Mouse (Mus musculus): ENCODE measurements around the gene Hoxb6. TPM values are rescaled to one million over a fixed set of nuclear protein-coding genes. Genes with fewer than 3 reads are reported as not detected.

The Hoxb6 gene
- polyA plus RNA-seq, 1 experiment from 2014 or later, result 11.6 TPM

DNA sequence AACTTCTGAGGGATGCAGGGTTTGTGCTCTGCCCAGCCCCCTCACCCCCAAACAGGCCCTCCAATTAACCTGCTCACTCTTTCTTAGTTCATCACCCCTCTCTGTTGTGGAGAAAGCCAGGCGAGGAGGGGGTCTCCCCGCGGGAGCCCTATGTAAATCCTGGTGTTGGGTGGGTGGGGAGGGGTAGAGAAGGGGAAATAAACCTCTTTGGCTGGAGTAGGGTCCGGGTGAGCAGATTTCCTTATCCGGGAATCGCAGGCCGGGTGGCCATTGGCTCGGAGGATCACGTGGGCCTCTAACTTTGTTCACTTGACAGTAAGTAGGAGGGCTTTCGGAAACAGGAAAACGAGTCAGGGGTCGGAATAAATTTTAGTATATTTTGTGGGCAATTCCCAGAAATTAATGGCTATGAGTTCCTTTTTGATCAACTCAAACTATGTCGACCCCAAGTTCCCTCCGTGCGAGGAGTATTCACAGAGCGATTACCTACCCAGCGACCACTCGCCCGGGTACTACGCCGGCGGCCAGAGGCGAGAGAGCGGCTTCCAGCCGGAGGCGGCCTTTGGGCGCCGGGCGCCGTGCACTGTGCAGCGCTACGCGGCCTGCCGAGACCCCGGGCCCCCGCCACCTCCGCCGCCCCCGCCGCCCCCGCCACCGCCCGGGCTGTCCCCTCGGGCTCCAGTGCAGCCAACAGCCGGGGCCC is 26.2 kb downstream of the Hoxb6 start:
- Histone ChIP-seq H3K4me3 (ENCODE audit: low read length) (peak overlapping the region; percentile 62), H3K9ac (ENCODE audit: low read length) (peak overlapping the region; percentile 87), H3K36me3 (ENCODE audit: control insufficient read depth, insufficient read depth, low read length) (no peaks in the 10 kb centered on the region), H3K9me3 (ENCODE audit: control insufficient read depth, low read length) (no peaks in the 10 kb centered on the region), H3K27ac (ENCODE audit: low read length) (peak overlapping the region; percentile 97), H3K4me2 (ENCODE audit: low read depth, low read length) (peak overlapping the region; percentile 79), H3K27me3 (ENCODE audit: control insufficient read depth, insufficient read depth, low read depth, low read length) (peaks cover 32% of the 10 kb centered on the region), H3K4me1 (replicated peaks; ENCODE audit: control insufficient read depth, insufficient read depth, low read length) (no peaks in the 10 kb centered on the region)
- peak; percentile 84 for ATAC-seq (ENCODE audit: low read depth)
- WGBS, result 0% methylated on average over 39 of the region's 45 CpGs

DNA sequence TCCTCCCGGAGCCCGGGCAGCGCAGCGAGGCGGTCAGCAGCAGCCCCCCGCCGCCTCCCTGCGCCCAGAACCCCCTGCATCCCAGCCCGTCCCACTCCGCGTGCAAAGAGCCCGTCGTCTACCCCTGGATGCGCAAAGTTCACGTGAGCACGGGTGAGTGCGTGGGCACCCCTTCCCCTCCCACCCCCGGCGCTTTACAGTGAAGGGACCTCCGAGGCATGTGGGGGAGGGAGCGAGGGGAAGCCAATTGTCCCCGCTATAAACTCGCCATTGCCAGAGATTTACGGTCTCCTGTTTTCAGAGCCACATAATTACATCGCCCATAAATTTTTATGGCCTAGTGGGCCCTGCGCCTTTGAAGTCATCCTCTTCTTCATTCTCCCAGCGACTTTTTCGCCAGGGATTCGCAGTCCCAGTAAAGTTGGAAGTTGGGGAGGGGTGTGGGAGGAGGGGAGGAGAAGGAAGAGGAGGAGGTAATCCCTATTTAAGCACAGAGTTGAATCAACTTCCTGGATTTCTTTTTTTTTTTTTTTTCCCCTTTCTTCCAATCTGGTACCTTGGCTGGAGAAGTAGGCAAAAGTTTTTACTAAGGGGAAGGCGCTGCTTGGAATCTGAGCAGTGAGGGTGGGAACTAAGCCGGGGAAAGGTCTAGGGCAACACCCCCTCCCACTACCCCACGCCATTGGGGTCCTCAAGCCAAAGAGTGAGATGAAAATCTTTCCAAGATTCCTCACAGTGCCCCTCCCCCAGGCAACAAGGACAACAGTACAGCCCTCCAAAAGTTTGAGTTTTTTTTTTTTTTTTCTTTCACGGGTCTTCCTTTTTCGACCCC is 27.0 kb downstream of the Hoxb6 start:
- H3K9ac ChIP-seq (ENCODE audit: low read length), result peak overlapping the region; percentile 87

DNA sequence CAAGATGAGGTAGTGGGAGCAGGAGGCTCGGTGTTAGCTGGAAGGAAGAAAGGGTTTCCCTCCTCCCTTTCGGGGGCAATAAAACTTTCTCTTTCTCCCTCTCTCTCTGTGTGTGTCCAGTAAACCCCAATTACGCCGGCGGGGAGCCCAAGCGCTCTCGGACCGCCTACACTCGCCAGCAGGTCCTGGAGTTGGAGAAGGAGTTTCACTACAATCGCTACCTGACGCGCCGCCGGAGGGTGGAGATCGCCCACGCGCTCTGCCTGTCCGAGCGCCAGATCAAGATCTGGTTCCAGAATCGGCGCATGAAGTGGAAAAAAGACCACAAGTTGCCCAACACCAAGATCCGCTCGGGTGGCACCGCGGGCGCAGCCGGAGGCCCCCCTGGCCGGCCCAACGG is 27.6 kb downstream of the Hoxb6 start:
- H3K9ac ChIP-seq (ENCODE audit: low read length), result peak overlapping the region; percentile 87
- H3K27me3 ChIP-seq (ENCODE audit: control insufficient read depth, insufficient read depth, low read depth, low read length), result peaks cover 26% of the 10 kb centered on the region
- peak; percentile 10 for ATAC-seq (ENCODE audit: low read depth)
- no peaks in the 10 kb centered on the region for H3K9me3 ChIP-seq (ENCODE audit: control insufficient read depth, low read length)
- H3K27ac ChIP-seq (ENCODE audit: low read length), result peak overlapping the region; percentile 97
- H3K4me1 ChIP-seq (replicated peaks; ENCODE audit: control insufficient read depth, insufficient read depth, low read length), result no peaks in the 10 kb centered on the region
- peak overlapping the region; percentile 79 for H3K4me2 ChIP-seq (ENCODE audit: low read depth, low read length)
- H3K4me3 ChIP-seq (ENCODE audit: low read length), result peak overlapping the region; percentile 62
- H3K36me3 ChIP-seq (ENCODE audit: control insufficient read depth, insufficient read depth, low read length), result no peaks in the 10 kb centered on the region
- 0% methylated on average over 29 of the region's 29 CpGs for WGBS

More for the DNA sequence above, 27.0 kb downstream of the Hoxb6 start:
- H3K4me2 ChIP-seq (ENCODE audit: low read depth, low read length), result peak overlapping the region; percentile 79
- peak overlapping the region; percentile 97 for H3K27ac ChIP-seq (ENCODE audit: low read length)
- H3K4me3 ChIP-seq (ENCODE audit: low read length), result peak overlapping the region; percentile 62
- no peaks in the 10 kb centered on the region for H3K36me3 ChIP-seq (ENCODE audit: control insufficient read depth, insufficient read depth, low read length)
- H3K27me3 ChIP-seq (ENCODE audit: control insufficient read depth, insufficient read depth, low read depth, low read length), result peaks cover 28% of the 10 kb centered on the region
- H3K9me3 ChIP-seq (ENCODE audit: control insufficient read depth, low read length), result no peaks in the 10 kb centered on the region
- WGBS, result under 1% methylated on average over 28 of the region's 34 CpGs
- H3K4me1 ChIP-seq (replicated peaks; ENCODE audit: control insufficient read depth, insufficient read depth, low read length), result no peaks in the 10 kb centered on the region
- peak; percentile 72 for ATAC-seq (ENCODE audit: low read depth)

DNA sequence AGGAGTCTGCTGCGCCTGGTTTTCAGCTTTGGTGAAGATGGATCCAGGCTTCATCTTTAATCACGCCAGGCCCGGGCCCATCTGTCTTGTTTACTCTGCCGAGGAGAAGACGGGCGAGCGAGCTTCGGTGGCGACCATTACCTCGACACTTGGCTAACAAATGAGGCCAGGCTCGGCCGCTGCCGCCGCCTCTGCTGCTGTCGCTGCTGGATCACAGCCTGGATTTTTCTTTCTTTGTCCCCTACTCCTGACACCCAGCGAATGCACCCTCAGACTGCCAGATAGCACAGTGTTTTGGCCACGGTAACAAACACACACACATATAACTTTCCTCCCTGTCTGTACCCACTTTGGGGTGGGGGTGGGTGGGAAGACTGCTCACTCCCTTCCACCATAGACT is 28.4 kb downstream of the Hoxb6 start:
- H3K4me1 ChIP-seq (replicated peaks; ENCODE audit: control insufficient read depth, insufficient read depth, low read length), result no peaks in the 10 kb centered on the region
- no peaks in the 10 kb centered on the region for H3K36me3 ChIP-seq (ENCODE audit: control insufficient read depth, insufficient read depth, low read length)
- H3K9ac ChIP-seq (ENCODE audit: low read length), result peak overlapping the region; percentile 87
- ATAC-seq (ENCODE audit: low read depth), result no peak
- H3K4me3 ChIP-seq (ENCODE audit: low read length), result peak overlapping the region; percentile 62
- WGBS, result 14% methylated on average over 17 of the region's 17 CpGs
- H3K27me3 ChIP-seq (ENCODE audit: control insufficient read depth, insufficient read depth, low read depth, low read length), result peaks cover 18% of the 10 kb centered on the region
- H3K9me3 ChIP-seq (ENCODE audit: control insufficient read depth, low read length), result no peaks in the 10 kb centered on the region
- peak overlapping the region; percentile 97 for H3K27ac ChIP-seq (ENCODE audit: low read length)
- H3K4me2 ChIP-seq (ENCODE audit: low read depth, low read length), result peak overlapping the region; percentile 79

DNA sequence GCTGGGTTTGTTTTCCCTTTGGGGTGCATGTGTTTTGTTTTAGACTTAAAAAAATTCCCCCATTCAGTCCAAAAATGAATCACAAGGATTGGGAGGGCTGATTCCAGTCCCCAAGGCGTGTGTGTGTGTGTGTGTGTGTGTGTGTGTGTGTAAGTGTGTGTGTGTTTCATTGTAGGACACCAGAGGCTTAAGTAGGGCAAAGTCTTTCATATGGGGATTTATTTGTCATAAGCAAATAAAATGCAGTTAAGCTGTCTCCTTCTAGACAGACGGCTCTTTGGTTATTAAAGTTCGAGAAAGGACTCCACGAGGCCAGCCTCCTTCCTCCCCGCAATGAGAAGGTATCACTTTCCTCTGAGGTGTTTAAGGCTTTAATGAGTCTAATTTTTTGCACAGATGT is 29.6 kb downstream of the Hoxb6 start:
- peak overlapping the region; percentile 28 for H3K4me3 ChIP-seq (ENCODE audit: low read length)
- H3K27me3 ChIP-seq (ENCODE audit: control insufficient read depth, insufficient read depth, low read depth, low read length), result peaks cover 16% of the 10 kb centered on the region
- ATAC-seq (ENCODE audit: low read depth), result no peak

GRCm38 (mm10) chr11:96322738-96323137 is 30.5 kb downstream of the Hoxb6 start:
- H3K4me3 ChIP-seq (ENCODE audit: low read length), result peak overlapping the region; percentile 45
- peak overlapping the region; percentile 69 for H3K9ac ChIP-seq (ENCODE audit: low read length)
- no peak for ATAC-seq (ENCODE audit: low read depth)
- peaks cover 23% of the 10 kb centered on the region for H3K27me3 ChIP-seq (ENCODE audit: control insufficient read depth, insufficient read depth, low read depth, low read length)
- peak overlapping the region; percentile 94 for H3K27ac ChIP-seq (ENCODE audit: low read length)
- 14% methylated on average over 6 of the region's 6 CpGs for WGBS
- no peaks in the 10 kb centered on the region for H3K36me3 ChIP-seq (ENCODE audit: control insufficient read depth, insufficient read depth, low read length)
- peak overlapping the region; percentile 79 for H3K4me2 ChIP-seq (ENCODE audit: low read depth, low read length)
- no peaks in the 10 kb centered on the region for H3K9me3 ChIP-seq (ENCODE audit: control insufficient read depth, low read length)
- peaks cover 8% of the 10 kb centered on the region for H3K4me1 ChIP-seq (replicated peaks; ENCODE audit: control insufficient read depth, insufficient read depth, low read length)

More for the DNA sequence above, 29.6 kb downstream of the Hoxb6 start:
- no peaks in the 10 kb centered on the region for H3K36me3 ChIP-seq (ENCODE audit: control insufficient read depth, insufficient read depth, low read length)
- H3K9ac ChIP-seq (ENCODE audit: low read length), result peak overlapping the region; percentile 69
- H3K4me2 ChIP-seq (ENCODE audit: low read depth, low read length), result peak overlapping the region; percentile 79
- H3K27ac ChIP-seq (ENCODE audit: low read length), result peak overlapping the region; percentile 94
- WGBS, result 14% methylated on average over 5 of the region's 5 CpGs
- no peaks in the 10 kb centered on the region for H3K9me3 ChIP-seq (ENCODE audit: control insufficient read depth, low read length)
- peaks cover 1% of the 10 kb centered on the region; the same call in 1 of the 2 replicates for H3K4me1 ChIP-seq (replicated peaks; ENCODE audit: control insufficient read depth, insufficient read depth, low read length)

DNA sequence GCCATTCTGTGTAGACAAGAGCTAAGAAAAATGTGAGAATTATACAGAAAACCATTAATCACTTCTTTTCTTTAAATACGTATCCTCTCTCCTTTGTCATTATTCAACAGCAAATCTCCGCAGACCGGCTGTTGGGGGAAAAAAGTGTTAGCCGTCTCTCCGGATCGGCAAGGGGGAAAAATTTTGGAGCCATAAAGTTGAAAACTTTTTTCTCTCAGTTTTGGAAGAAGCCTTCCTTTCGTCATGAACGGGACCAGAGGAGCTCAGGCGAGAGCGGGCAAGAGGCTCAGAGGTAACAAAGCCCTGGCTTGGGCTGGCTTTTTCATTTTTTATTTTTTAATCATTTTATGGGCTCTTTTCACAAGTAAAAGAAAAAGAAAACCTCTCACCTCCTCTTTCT is 30.9 kb downstream of the Hoxb6 start, which contains the start of gene Hoxb3:
Gene Hoxb3, plus strand, starts transcription at position 173 of the 400 bp plus-strand sequence.
- peak within 1 kb of the TSS; percentile 94 for H3K27ac ChIP-seq (ENCODE audit: low read length)
- H3K4me2 ChIP-seq (ENCODE audit: low read depth, low read length), result peak within 1 kb of the TSS; percentile 79
- ATAC-seq (ENCODE audit: low read depth), result no peak
- H3K4me1 ChIP-seq (replicated peaks; ENCODE audit: control insufficient read depth, insufficient read depth, low read length), result peaks cover 8% of the 10 kb centered on the region
- no peaks in the 10 kb centered on the region for H3K36me3 ChIP-seq (ENCODE audit: control insufficient read depth, insufficient read depth, low read length)
- WGBS, result 18% methylated on average over 10 of the region's 10 CpGs
- peaks cover 19% of the 10 kb centered on the region for H3K27me3 ChIP-seq (ENCODE audit: control insufficient read depth, insufficient read depth, low read depth, low read length)
- H3K4me3 ChIP-seq (ENCODE audit: low read length), result peak within 1 kb of the TSS; percentile 45
- peak within 1 kb of the TSS; percentile 79 for H3K9ac ChIP-seq (ENCODE audit: low read length)
- no peaks in the 10 kb centered on the region for H3K9me3 ChIP-seq (ENCODE audit: control insufficient read depth, low read length)

DNA sequence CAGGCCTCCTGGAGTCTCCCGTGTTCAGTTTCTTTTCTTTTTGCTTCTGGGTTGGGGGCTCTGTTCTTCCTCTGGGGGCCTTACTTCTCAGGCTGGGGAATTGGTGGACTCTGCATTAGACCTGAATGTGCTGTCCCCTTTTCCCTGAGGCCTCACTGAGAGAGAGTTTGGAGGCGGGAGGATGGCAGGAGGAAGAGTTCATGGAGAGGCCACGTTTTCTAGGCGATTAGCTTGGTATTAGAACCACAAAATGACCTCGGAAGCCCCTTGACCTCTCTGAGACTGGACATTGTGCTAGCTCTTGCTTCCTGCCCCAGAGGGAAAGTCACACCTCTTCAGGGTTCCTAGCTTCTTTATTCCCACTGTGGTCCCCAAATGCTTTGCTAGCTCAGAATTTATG is 31.8 kb downstream of the Hoxb6 start:
- H3K4me3 ChIP-seq (ENCODE audit: low read length), result peak overlapping the region; percentile 45
- H3K4me1 ChIP-seq (replicated peaks; ENCODE audit: control insufficient read depth, insufficient read depth, low read length), result peaks cover 10% of the 10 kb centered on the region
- H3K27me3 ChIP-seq (ENCODE audit: control insufficient read depth, insufficient read depth, low read depth, low read length), result peaks cover 17% of the 10 kb centered on the region
- WGBS, result 14% methylated on average over 5 of the region's 5 CpGs
- peak overlapping the region; percentile 94 for H3K27ac ChIP-seq (ENCODE audit: low read length)
- no peaks in the 10 kb centered on the region for H3K9me3 ChIP-seq (ENCODE audit: control insufficient read depth, low read length)
- no peaks in the 10 kb centered on the region for H3K36me3 ChIP-seq (ENCODE audit: control insufficient read depth, insufficient read depth, low read length)
- H3K4me2 ChIP-seq (ENCODE audit: low read depth, low read length), result peak overlapping the region; percentile 79
- no peak for ATAC-seq (ENCODE audit: low read depth)
- peak overlapping the region; percentile 79 for H3K9ac ChIP-seq (ENCODE audit: low read length)

- no peak for ATAC-seq (ENCODE audit: low read depth)
- Histone ChIP-seq H3K36me3 (ENCODE audit: control insufficient read depth, insufficient read depth, low read length) (no peaks in the 10 kb centered on the region), H3K9ac (ENCODE audit: low read length) (peak overlapping the region; percentile 79), H3K4me1 (replicated peaks; ENCODE audit: control insufficient read depth, insufficient read depth, low read length) (peaks cover 15% of the 10 kb centered on the region), H3K27ac (ENCODE audit: low read length) (peak overlapping the region; percentile 94), H3K4me3 (ENCODE audit: low read length) (peak overlapping the region; percentile 45), H3K9me3 (ENCODE audit: control insufficient read depth, low read length) (no peaks in the 10 kb centered on the region), H3K27me3 (ENCODE audit: control insufficient read depth, insufficient read depth, low read depth, low read length) (peaks cover 19% of the 10 kb centered on the region), H3K4me2 (ENCODE audit: low read depth, low read length) (peak overlapping the region; percentile 79)
- 15% methylated on average over 8 of the region's 8 CpGs for WGBS
Observed at GRCm38 (mm10) chr11:96324965-96325364, 32.7 kb downstream of the Hoxb6 start.
